Mouse (Mus musculus): ENCODE measurements at regions not wholly inside any gene's neighbourhood (a gene's known extent, or its start where the extent isn't known, plus 50 kb on each side); places are given as distances from the start of the nearest gene placed in this dataset.
A peak's percentile ranks its signal among the peaks of the same experiment; 100 is the strongest.

DNA sequence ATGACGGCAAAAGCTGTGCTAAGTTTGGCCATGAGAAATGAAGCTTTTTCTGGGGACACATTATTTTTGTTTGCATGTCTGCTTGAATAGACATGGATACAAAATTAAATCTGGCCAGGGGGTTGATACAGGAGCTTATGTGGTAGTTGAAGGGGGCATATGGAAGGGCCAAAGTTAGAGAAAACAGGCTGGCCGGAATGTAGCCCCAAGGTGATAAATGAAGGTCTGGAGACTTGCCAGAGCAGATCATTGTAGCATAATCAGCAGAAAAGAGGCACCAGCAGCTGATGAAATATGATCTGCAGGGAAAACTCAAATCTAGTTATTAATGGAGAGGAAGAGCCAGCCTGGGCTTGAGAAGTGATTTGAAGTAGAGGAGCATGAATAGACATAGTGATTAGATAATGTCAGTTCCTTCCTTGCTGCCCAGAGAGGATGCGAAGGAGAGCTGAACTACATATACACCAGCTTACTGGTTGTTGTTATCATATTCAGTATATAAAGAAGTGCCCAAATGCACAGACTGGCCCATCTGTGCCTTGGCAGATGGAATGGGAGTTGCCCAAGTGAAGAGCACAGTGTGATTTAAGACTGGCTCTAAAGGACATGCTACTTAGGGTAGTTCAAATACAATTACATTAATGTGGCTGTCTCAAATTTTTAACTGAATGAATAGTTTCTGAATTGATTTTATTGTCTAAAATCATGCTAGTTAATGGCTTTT, 712.3 kb upstream of the Klhl29 start:
- Histone ChIP-seq H3K9me3 (replicated peaks; ENCODE audit: control insufficient read depth, low read length) (no peaks in the 10 kb centered on the region), H3K27me3 (replicated peaks; ENCODE audit: control insufficient read depth, insufficient read depth, low read length) (no peaks in the 10 kb centered on the region), H3K4me3 (ENCODE audit: low read depth, low read length) (no peak overlapping the region), H3K36me3 (ENCODE audit: control insufficient read depth, insufficient read depth, low read length) (no peaks in the 10 kb centered on the region), H3K4me1 (ENCODE audit: control insufficient read depth, insufficient read depth, low read length) (0 out of 2 replicates have a peak, but pooled peaks cover 3% of the 10 kb centered on the region), H3K27ac (ENCODE audit: low read depth, low read length) (peak overlapping the region; percentile 63; the same call in 1 of the 2 replicates), H3K4me2 (ENCODE audit: low read length) (no peak overlapping the region), H3K9ac (ENCODE audit: low read length) (no peak overlapping the region)
- 54% methylated on average over 3 of the region's 3 CpGs for WGBS
- ATAC-seq (peak; percentile 86), DNase-seq (ENCODE audit: low spot score) (peak; percentile 74)

DNA sequence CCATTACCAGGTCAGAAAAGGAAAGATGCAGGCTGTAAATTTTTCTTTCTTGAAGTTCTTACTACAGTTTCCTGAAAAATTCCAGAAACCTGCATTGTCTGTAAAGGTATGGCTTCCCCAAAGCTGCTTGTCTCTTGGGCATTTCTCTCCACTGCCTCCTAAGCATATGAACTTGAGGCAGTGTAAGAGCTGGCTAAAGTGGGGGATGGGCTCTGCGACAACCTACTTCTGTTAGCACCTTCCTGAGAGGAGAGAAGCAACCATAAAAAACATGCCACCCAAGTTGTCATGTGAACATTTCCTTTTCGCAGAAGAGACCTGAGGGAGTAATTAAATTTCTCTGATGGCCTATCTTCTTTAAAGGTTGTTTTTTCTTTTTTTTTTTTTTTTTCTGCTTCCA, 711.6 kb upstream of the Klhl29 start:
- Histone ChIP-seq H3K4me1 (ENCODE audit: control insufficient read depth, insufficient read depth, low read length) (0 out of 2 replicates have a peak, but pooled peaks cover 3% of the 10 kb centered on the region), H3K36me3 (ENCODE audit: control insufficient read depth, insufficient read depth, low read length) (no peaks in the 10 kb centered on the region), H3K4me3 (ENCODE audit: low read depth, low read length) (no peak overlapping the region), H3K9ac (ENCODE audit: low read length) (no peak overlapping the region), H3K9me3 (replicated peaks; ENCODE audit: control insufficient read depth, low read length) (no peaks in the 10 kb centered on the region), H3K27ac (ENCODE audit: low read depth, low read length) (no peak overlapping the region), H3K27me3 (replicated peaks; ENCODE audit: control insufficient read depth, insufficient read depth, low read length) (no peaks in the 10 kb centered on the region), H3K4me2 (ENCODE audit: low read length) (no peak overlapping the region)
- peak; percentile 31 for DNase-seq (ENCODE audit: low spot score)
- no peak for ATAC-seq
- 60% methylated on average over 2 of the region's 2 CpGs for WGBS

DNA sequence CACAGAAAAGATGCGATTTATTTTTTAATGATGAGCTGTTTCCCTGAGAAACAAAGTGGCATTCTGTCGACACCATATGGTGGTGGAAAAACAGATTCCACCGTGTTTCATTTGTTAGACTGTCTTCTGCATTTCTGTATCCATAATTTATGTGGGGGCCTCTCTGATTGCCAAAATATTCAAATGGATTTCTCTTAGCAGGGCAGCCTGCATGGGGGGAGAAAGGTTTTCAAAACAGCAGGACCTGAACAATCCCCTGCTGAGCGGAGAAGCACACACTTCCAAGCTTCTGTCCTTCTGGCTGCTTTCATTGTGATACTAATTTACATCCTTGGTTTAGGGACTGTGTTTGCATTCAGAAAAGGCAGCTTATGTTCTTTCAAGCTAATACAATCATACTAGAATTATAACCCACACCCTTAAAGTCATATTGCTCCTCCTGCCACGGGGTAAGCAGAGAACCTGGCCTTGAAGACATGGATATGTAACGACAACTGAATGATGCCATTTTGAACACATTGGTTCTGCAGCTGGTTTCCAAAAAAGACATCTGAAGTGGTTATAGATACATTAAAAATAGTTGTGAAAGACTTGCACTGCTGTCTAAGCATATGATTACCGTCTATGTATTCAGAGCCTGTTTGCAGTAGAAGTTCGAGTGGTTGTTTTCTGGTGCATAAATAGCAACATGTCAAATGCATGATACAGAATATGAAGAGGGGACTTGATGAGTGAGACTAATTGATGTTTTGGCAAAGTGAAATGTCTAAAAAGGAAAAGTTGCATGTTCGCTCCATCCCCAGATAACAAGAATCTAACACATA, 671.6 kb upstream of the Klhl29 start:
- DNase-seq (ENCODE audit: low spot score) (peak; percentile 84), ATAC-seq (peak; percentile 84)
- WGBS, result 40% methylated on average over 9 of the region's 9 CpGs
- Histone ChIP-seq H3K9ac (ENCODE audit: low read length) (no peak overlapping the region), H3K9me3 (replicated peaks; ENCODE audit: control insufficient read depth, low read length) (no peaks in the 10 kb centered on the region), H3K4me1 (ENCODE audit: control insufficient read depth, insufficient read depth, low read length) (peaks cover 6% of the 10 kb centered on the region), H3K27ac (ENCODE audit: low read depth, low read length) (peak overlapping the region; percentile 72), H3K4me2 (ENCODE audit: low read length) (no peak overlapping the region), H3K27me3 (replicated peaks; ENCODE audit: control insufficient read depth, insufficient read depth, low read length) (no peaks in the 10 kb centered on the region), H3K36me3 (ENCODE audit: control insufficient read depth, insufficient read depth, low read length) (no peaks in the 10 kb centered on the region), H3K4me3 (ENCODE audit: low read depth, low read length) (no peak overlapping the region)

DNA sequence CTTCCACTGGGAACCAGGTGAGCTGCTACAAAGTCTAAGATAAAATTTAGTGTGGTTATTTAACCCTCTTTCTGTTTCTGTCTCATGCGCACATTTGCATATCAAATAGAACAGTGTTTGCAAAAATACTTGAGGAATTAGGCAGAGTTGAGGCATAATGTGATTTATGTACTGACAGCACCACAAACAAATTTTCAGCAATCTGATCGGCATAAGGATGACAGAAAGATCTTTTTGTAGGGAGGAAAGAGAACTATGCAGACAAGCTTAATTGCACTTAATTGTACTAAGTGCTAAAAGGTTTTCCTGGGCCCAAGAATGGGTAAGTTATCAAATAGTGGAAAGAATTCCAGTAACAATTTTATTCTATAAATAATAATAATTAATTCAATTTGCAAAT, 670.6 kb upstream of the Klhl29 start:
- Histone ChIP-seq H3K9me3 (replicated peaks; ENCODE audit: control insufficient read depth, low read length) (no peaks in the 10 kb centered on the region), H3K4me3 (ENCODE audit: low read depth, low read length) (no peak overlapping the region), H3K27ac (ENCODE audit: low read depth, low read length) (no peak overlapping the region), H3K4me2 (ENCODE audit: low read length) (no peak overlapping the region), H3K27me3 (replicated peaks; ENCODE audit: control insufficient read depth, insufficient read depth, low read length) (no peaks in the 10 kb centered on the region), H3K9ac (ENCODE audit: low read length) (no peak overlapping the region), H3K4me1 (ENCODE audit: control insufficient read depth, insufficient read depth, low read length) (peaks cover 6% of the 10 kb centered on the region), H3K36me3 (ENCODE audit: control insufficient read depth, insufficient read depth, low read length) (no peaks in the 10 kb centered on the region)
- DNase-seq (ENCODE audit: low spot score), result peak; percentile 23
- WGBS, result 54% methylated on average over 2 of the region's 2 CpGs
- no peak for ATAC-seq

DNA sequence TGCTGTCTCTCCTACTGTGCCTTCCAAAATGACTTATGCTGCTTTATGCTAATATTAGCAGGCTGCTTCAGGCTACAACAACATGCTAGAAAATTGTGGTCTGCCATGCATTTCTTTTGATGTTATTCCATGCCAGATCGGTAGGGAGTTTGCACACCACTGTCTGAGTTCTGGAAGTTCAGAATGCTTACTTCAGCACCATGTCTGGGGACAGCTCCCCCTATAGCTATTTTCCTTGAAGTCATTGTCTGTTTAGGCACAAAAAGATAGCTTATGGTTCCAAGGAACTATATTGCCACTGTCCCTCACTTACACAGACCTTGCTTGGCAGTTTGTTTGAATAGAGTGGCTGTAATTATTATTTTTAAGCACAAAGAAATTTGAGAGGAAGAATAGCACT, 666.8 kb upstream of the Klhl29 start:
- H3K27me3 ChIP-seq (replicated peaks; ENCODE audit: control insufficient read depth, insufficient read depth, low read length), result no peaks in the 10 kb centered on the region
- ATAC-seq (no peak), DNase-seq (ENCODE audit: low spot score) (peak; percentile 47)
- no peak overlapping the region for H3K4me2 ChIP-seq (ENCODE audit: low read length)
- H3K9me3 ChIP-seq (replicated peaks; ENCODE audit: control insufficient read depth, low read length), result no peaks in the 10 kb centered on the region
- 27% methylated on average over 1 of the region's 1 CpGs for WGBS
- H3K27ac ChIP-seq (ENCODE audit: low read depth, low read length), result no peak overlapping the region
- H3K36me3 ChIP-seq (ENCODE audit: control insufficient read depth, insufficient read depth, low read length), result no peaks in the 10 kb centered on the region
- peaks cover 4% of the 10 kb centered on the region for H3K4me1 ChIP-seq (ENCODE audit: control insufficient read depth, insufficient read depth, low read length)
- H3K4me3 ChIP-seq (ENCODE audit: low read depth, low read length), result no peak overlapping the region
- no peak overlapping the region for H3K9ac ChIP-seq (ENCODE audit: low read length)

DNA sequence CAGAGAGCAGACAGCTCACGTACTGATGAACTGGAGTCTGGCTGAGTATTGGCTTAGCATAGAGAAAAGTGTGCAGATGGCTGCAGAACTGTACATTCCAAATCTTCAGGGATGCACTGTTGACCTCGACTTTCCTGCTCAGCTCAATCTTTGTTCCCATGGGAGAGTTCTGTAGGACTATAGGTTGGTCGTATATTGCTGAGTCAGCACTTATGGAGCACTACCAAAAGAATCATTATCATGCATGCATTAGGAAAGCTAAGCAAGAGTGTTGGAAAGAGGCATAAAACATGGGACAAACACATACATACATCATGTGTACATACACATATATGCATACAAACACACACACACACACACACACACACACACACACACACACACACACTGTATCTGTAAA, 648.6 kb upstream of the Klhl29 start:
- Histone ChIP-seq H3K4me3 (ENCODE audit: low read depth, low read length) (no peak overlapping the region), H3K4me2 (ENCODE audit: low read length) (no peak overlapping the region), H3K27ac (ENCODE audit: low read depth, low read length) (no peak overlapping the region), H3K36me3 (ENCODE audit: control insufficient read depth, insufficient read depth, low read length) (no peaks in the 10 kb centered on the region), H3K27me3 (replicated peaks; ENCODE audit: control insufficient read depth, insufficient read depth, low read length) (no peaks in the 10 kb centered on the region), H3K9ac (ENCODE audit: low read length) (no peak overlapping the region), H3K9me3 (replicated peaks; ENCODE audit: control insufficient read depth, low read length) (no peaks in the 10 kb centered on the region), H3K4me1 (ENCODE audit: control insufficient read depth, insufficient read depth, low read length) (no peaks in the 10 kb centered on the region)
- 92% methylated on average over 3 of the region's 3 CpGs for WGBS
- DNase-seq (ENCODE audit: low spot score) (no peak), ATAC-seq (no peak)

DNA sequence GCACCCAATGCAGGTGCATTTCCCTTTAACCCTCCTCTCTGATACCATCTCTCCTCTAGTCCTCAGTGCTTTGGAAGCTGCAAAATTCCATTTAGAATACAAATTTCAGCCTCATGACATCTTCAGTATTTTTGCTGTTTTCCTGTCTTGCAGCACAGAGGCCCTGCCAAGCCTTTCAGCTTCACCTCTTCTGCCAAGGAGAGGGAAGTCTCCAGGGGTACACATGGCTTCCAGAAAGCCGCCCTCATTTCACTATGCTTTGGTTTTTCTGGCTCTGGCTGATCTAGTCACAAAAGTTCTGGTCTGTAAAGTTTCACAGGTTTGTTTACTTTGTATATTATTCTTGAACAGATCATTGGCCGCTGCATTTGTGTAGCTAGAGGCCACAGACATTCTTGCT, 647.0 kb upstream of the Klhl29 start:
- WGBS, result 77% methylated on average over 2 of the region's 2 CpGs
- Histone ChIP-seq H3K9me3 (replicated peaks; ENCODE audit: control insufficient read depth, low read length) (no peaks in the 10 kb centered on the region), H3K4me1 (ENCODE audit: control insufficient read depth, insufficient read depth, low read length) (no peaks in the 10 kb centered on the region), H3K36me3 (ENCODE audit: control insufficient read depth, insufficient read depth, low read length) (no peaks in the 10 kb centered on the region), H3K4me3 (ENCODE audit: low read depth, low read length) (no peak overlapping the region), H3K4me2 (ENCODE audit: low read length) (no peak overlapping the region), H3K9ac (ENCODE audit: low read length) (no peak overlapping the region), H3K27ac (ENCODE audit: low read depth, low read length) (no peak overlapping the region), H3K27me3 (replicated peaks; ENCODE audit: control insufficient read depth, insufficient read depth, low read length) (no peaks in the 10 kb centered on the region)
- ATAC-seq (no peak), DNase-seq (ENCODE audit: low spot score) (no peak)

DNA sequence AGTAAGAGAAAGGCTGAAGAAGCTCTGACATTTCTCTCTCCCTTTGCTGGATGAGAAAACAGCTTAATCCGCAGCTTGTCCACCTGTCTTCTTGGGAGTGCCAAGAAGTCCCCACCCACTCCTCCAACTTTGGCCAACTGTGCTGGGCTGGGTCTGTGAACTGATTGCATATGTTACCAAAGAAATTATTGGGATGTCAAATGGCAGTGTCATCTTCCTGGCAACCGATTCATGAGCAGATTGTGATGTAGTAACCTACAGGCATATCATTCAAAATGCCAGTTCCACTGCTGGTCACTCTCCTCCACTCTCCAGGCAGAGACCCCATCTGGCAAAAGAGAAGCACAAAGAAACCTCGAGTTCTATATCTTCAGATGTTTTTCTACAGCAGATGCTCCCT, 625.5 kb upstream of the Klhl29 start:
- ATAC-seq, result peak; percentile 44
- no peak overlapping the region for H3K4me3 ChIP-seq (ENCODE audit: low read depth, low read length)
- H3K4me1 ChIP-seq (ENCODE audit: control insufficient read depth, insufficient read depth, low read length), result peaks cover 4% of the 10 kb centered on the region; the same call in 1 of the 2 replicates
- no peaks in the 10 kb centered on the region for H3K36me3 ChIP-seq (ENCODE audit: control insufficient read depth, insufficient read depth, low read length)
- DNase-seq (ENCODE audit: low spot score), result peak; percentile 59
- H3K4me2 ChIP-seq (ENCODE audit: low read length), result no peak overlapping the region
- no peak overlapping the region for H3K9ac ChIP-seq (ENCODE audit: low read length)
- WGBS, result 61% methylated on average over 3 of the region's 3 CpGs
- H3K27me3 ChIP-seq (replicated peaks; ENCODE audit: control insufficient read depth, insufficient read depth, low read length), result no peaks in the 10 kb centered on the region
- H3K27ac ChIP-seq (ENCODE audit: low read depth, low read length), result 0 out of 2 replicates have a peak overlapping the region, but pooled peaks have one; percentile 9
- no peaks in the 10 kb centered on the region for H3K9me3 ChIP-seq (replicated peaks; ENCODE audit: control insufficient read depth, low read length)

DNA sequence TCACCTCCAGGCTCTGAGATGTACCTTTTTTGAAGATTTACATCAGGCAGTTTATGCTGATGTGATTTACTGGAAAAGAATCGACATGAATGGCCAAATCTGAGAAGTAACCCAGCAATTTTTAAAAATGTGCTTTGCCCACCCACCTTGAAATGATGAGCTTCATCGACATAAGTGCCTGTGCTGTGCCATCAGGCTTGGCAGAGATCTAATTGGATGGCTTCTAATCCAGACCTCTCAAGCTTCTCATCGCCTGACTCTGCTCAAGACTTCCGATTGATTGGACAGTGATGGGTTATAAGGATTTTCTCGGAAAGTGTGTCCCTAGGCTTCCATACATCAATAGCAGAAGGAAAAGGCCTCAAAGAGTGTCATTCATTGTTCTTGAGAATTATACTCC, 621.9 kb upstream of the Klhl29 start:
- H3K36me3 ChIP-seq (ENCODE audit: control insufficient read depth, insufficient read depth, low read length), result no peaks in the 10 kb centered on the region
- H3K9ac ChIP-seq (ENCODE audit: low read length), result no peak overlapping the region
- no peak overlapping the region for H3K4me2 ChIP-seq (ENCODE audit: low read length)
- no peaks in the 10 kb centered on the region for H3K27me3 ChIP-seq (replicated peaks; ENCODE audit: control insufficient read depth, insufficient read depth, low read length)
- H3K4me1 ChIP-seq (ENCODE audit: control insufficient read depth, insufficient read depth, low read length), result peaks cover 4% of the 10 kb centered on the region; the same call in 1 of the 2 replicates
- no peaks in the 10 kb centered on the region for H3K9me3 ChIP-seq (replicated peaks; ENCODE audit: control insufficient read depth, low read length)
- H3K4me3 ChIP-seq (ENCODE audit: low read depth, low read length), result no peak overlapping the region
- ATAC-seq (no peak), DNase-seq (ENCODE audit: low spot score) (no peak)
- no peak overlapping the region for H3K27ac ChIP-seq (ENCODE audit: low read depth, low read length)
- 87% methylated on average over 5 of the region's 5 CpGs for WGBS

All from forebrain, embryonic 14.5 days (tissue).